Mouse (Mus musculus) layer of hippocampus, adult 9-11 months (tissue): ENCODE measurements around the gene Cnn2.
"Not testable (repeated sequence)": the region's sequence is repeated elsewhere in the genome, so short reads cannot be mapped to it uniquely, and the experiment has no call there.

Experiments used
- DNase-seq: peaks from one replicate; pipeline ENCODE4 v3.0.0; 2022

The Cnn2 gene

DNA sequence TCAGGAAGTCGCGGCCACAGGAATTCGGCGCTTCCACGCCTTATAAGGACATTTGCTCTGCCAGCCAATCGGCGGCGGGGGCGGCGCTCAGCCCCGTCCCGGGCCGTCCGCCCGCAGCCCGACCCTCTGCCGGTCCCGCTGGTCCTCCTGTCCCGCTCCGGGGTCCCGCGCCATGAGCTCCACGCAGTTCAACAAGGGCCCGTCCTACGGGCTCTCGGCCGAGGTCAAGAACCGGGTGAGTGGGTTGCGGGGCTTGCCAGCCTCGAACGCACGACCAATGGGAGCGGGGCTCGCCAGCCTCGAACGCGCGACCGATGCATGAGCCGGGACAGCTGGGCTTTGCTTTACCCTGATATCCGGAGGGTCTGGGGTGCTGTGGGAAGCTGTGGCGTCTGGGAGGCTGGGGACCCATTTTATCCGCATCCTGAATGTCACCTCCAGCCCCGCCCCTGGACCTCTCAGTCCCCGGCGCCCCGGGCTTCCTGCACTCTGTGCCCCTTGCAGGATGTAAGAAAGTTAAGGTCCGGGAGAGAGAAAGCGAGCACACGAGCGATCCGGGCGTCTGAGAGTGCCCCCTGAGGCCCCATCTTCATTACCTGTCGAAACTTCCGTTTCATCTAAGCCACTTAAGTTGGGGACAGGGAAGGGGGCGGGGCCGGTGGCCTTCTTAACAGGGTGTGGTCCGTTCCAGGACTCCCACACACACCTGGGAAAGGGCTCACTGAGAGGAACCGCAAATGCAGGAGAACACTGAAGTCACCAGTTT is at the start of gene Cnn2:
Gene Cnn2, plus strand, starts transcription at position 79 of the 766 bp plus-strand sequence.
- DNase-seq = no peak

DNA sequence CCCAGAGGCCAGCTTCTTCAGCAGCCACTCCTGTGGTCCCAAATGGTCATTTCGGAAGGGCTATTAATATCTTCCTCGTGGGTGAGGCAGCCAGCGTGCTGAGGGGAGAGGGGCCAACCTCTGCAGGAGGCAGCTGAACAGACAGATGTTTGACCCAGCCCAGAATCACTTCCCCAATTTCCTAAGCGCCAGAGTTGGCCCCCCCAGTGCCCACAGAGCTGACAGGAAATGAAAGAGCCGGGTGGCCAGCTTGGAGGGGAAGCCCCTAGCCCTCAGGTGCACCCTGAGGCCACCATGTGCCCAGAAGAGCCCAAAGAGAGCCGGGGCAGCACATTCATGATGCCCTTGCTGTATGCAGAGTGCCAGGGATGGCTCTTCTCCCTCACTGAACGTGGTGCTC is 47.6 kb upstream of the Cnn2 start:
- DNase-seq = peak; percentile 83

DNA sequence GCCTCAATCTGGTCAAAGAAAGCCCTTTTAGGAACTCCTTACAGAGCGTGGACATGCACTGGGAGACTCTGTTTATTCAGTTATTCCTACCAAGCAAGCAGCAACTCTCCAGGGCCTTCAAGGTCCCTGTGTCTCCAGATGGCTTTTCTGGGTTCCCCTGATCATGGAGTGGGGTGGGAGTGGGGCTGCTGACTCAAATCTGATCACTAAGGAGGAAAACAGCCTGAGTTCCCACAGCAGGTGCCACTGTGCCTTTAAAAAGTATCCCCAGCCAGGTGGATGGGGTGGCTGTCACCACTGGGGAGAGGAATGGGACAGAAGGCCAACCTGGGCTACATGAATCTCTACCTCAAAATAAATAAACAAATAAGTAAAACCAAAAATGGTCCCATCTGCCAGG is 45.4 kb upstream of the Cnn2 start:
- no peak for DNase-seq

DNA sequence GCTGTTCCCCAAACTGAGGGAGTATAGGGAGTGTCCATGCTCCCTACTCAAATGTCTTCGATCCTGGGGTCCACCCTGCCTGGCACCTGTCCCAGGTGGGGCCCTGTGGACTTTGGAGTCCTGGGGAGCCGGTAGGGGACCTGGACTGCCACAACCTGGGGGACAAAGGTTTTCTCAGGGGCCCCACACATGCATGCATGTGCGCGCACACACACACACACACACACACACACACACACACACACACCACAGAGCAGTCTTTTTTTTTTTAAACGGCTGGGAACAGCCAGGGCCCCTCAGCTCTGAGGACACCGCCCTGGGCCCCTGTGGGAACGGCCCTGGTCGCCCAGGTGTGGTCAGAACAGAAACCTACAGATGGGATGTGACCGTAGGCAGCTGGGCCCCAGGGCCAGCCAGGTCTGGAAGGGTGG is 44.9 kb upstream of the Cnn2 start:
- DNase-seq = no peak

DNA sequence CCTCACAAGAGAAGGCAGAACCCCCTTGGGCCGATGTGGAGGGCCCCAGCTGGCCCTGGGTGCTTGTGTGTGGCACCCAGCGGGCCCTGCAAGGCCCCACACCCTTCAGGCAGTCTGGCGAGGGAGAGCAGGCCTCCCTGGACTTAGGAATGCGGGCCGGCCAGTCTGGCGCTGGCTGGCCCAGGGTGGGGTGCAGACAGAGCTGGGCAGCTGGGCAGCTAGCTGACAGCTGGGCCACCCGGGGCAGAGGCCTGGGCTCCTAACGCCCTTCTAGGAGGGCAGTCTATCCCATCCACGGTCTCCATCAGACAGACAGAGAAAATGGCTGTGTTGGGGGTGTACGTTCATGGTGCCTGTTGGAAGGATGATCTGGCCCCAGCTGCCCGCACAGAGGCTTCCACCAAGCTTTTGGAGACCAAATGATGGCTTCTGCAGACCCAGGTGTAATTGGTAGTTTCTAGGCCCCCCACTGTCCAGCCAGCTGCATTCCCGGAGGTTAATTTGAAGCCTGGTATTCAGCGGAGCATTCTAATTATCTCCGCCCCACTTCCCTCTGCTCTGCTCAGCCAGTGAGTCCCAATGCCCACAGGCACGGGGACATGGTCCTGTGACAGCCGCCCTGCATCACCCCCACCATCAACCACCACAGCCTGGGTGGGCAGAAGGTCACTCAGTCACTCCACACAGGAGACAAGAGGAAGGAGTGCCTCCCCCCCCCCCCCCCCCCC is 42.7 kb upstream of the Cnn2 start:
- DNase-seq = no peak

DNA sequence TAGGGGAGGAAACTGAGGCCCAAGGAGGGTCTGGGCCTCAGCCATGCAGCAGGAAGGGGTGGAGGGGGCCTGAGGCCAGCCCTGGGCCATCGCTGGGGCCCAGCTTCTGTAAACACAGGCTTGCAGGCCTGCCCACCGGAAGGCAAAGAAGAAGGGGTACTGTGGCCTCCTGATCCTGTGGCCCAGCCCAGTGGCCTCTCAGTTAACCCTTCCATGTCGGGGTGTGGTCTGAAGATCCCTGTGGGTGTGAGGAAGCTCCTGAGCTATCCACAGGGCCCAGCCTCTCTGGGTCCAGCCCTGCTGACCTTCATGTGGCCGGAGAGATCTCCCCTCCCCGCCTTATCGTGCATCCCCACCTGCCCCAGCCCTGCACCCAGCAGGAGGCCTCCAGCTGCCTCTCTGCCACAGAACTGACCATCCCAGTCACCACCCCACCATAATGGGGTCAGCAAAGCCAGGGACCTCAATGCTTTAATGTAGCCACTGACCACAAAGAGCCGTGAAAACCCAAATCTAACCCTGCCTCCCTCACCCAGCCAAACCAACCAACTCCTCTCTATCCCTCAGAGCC is 41.5 kb upstream of the Cnn2 start:
- no peak for DNase-seq

DNA sequence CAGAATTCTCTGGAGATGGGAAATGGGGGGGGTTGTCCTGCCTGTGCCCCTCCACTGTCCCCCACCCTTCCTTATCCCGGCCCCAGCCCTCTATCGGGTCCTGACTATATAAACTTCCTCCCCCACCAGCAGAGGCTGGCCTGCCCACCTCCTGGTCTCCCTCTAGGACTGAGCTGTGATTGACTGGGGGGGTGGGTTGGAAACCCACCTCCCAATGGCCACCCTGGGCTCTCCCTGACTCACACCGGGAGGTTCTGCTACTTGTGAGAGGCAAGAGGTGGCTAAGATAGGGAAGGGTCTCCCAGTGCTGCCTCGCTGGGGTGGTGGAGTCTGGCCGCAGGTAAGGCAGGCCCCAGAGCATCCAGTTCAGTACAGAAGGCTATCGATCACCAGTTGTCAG is 40.9 kb upstream of the Cnn2 start:
- no peak for DNase-seq

DNA sequence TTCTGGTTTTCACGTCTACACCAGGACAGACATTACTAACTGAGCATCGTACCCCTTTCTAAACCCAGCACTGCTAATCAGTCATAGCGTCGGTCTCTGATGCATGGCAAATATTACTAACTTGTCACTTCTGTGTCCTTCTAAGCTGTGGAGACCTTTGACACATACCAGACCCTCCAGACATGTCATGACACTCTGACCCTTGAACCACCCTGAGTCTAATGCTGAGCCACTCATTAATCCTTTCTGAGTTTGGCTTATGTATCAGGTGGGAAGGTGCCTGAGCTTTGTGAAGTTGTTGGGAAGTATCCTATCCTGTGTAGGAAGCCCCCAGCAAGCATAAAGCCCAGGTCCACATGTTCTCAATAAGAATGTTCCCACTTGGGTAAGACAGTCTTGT is 38.5 kb upstream of the Cnn2 start:
- DNase-seq = no peak

DNA sequence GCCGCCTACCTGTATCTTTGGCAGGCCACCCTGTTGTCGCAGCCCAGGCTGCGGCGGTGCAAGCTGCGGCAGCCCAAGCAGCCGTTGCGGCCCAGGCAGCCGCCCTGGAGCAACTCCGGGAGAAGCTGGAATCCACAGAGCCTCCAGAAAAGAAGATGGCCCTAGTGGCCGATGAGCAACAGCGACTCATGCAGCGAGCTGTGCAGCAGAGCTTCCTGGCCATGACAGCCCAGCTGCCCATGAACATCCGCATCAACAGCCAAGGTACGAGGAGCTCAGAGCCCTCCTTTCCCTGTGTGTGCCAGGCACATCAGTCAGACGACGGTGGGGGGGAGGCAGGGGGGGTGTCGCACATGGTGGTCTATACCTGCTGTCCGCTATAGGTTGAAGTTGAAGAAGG is 37.7 kb upstream of the Cnn2 start:
- DNase-seq = no peak

DNA sequence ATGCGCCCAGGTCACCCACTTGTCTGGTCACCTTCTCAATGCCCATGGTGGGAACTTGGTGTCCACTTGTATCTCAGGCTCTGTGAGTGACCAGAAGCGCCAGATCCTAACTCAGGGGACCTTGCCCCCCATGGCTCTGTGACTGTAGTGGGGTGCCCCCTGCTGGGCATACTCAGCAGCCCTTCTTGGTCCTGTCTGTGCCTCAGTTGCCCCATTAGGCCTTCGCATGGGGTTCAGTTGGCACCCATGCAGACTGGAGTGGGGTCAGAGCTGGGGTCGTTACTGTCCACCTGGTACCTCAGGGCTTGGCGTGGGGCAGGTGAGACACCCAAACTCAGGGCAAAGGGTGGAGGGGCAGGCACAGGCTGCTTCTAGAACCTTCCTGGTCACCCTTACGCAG is 34.4 kb upstream of the Cnn2 start:
- no peak for DNase-seq

DNA sequence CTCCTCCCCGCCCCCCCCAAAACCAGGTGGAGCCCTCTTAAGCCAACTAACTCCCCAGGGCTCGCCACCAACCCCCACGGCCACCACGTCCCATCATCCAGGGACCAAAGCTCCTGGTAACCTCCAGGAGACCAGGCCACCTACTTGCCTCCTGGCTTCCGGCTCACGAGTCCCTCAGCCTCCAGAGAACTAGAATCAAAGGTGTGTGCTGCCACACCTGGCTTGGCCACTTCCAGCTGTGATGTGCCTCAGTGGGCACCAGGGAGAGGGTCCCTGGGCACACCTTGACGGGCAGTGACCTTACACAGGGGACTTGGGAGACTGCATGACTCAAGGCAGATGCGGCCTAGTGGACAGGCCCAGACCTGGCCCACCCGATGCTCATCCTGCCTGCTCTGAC is 32.7 kb upstream of the Cnn2 start:
- no peak for DNase-seq

DNA sequence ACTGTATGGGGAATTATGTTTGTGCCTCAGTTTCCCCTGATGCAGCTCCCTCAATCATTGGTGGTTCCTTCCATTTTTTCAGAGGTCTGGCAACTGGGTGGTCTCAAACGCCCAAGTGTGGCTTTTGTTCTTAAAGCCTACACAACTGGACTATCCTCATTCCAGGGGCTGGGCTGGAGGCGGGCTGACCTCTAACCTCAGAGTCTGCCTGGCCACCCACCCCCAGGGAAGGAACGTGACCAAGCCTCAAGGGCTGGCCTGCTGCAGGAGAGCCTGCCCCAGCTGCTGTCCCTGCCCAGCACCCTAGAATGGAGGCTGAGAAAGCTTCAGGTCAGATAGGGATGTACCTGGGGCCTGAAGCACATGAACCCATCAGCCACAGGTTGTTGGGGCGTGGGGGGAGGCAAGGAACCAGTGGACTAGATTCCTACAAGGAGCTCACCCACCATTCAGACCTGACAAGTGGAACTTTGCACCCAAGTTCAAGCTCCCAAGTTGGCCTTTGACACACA is 31.7 kb upstream of the Cnn2 start:
- no peak for DNase-seq

DNA sequence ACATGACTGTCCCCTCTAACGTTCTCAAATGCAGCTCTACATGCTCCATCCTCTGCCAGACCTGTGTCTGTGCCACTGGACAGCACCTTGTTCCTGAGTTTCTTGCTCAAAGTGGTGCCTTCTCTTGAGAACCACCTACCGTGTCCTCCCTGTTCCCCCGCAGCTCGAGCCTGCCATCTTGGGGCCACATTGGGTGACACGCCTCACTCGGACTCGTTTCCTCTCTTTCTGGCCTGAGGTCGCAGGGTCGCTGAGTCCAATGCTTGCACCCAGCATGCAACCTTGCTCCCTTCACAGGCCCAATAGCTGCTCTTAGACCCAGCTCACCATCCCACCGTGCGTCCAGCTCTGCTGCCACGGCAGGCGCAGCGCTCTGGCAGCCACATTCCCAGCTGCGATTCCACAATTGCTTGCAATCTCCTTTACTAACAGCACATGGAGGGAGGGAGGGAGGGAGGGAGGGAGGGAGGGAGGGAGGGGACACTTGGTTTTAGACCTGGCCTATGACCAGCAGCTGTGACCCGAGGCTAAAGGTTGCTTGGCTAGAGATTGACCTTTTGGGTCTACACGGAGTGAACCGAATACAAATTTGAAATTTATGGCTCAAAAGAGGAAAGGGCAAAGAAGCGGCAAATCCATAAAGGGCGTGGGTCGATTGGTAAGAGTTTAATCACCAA is 30.1 kb upstream of the Cnn2 start:
- peak; percentile 59 for DNase-seq

DNA sequence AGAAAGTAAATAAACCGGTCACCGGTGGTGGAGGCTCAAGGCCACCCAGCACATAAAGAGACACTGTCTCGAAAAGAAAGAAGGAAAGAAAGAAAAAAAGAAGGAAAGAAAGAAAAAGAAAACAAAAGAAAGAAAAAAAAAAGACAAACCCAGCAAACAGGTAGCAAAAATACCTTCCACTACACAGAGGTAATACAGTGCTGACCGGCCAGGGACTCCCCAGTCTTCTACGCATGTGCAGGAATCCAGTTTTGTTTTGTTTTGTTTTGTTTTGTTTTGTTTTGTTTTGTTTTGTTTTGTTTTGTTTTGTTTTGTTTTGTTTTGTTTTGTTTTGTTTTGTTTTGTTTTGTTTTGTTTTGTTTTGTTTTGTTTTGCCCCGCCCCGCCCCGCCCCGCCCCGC is 29.0 kb upstream of the Cnn2 start:
- DNase-seq = not testable (repeated sequence)

DNA sequence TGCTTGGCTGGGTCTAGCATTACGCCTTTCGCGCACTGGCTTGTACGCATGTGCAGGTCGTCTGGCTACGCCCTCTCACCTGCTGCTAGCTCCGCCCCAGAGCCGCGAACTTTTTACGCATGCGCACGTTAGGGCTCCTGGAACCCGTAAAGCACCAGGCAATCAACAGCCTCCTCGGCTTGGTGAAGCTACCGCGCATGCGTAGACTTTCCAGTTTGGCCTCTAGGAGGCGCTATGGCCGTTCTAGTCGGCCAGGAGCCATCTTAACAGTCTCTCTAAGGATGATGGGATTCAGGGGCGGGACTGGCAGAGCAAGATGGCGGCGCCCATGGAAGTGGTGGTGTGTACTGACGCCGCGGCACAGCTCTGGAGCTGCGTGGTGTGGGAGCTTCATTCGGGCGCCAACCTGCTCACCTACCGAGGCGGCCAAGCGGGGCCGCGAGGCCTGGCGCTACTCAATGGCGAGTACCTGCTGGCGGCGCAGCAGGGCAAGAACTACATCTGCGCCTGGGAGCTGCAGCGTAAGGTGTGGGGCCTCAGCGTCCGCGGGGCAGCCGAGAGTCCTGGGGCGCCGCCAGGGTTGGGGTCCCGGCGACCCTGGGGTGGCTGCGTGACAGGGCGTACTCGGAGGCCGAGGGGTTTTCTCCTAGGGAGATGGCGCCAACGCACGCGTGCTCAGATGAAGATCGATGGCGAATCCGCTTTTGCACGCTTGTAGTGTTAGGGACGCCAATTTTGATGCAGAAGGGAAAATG is 28.4 kb upstream of the Cnn2 start, which contains the start of gene Wdr18:
Gene Wdr18, plus strand, starts transcription at position 306 of the 755 bp plus-strand sequence.
- peak; percentile 99 for DNase-seq

DNA sequence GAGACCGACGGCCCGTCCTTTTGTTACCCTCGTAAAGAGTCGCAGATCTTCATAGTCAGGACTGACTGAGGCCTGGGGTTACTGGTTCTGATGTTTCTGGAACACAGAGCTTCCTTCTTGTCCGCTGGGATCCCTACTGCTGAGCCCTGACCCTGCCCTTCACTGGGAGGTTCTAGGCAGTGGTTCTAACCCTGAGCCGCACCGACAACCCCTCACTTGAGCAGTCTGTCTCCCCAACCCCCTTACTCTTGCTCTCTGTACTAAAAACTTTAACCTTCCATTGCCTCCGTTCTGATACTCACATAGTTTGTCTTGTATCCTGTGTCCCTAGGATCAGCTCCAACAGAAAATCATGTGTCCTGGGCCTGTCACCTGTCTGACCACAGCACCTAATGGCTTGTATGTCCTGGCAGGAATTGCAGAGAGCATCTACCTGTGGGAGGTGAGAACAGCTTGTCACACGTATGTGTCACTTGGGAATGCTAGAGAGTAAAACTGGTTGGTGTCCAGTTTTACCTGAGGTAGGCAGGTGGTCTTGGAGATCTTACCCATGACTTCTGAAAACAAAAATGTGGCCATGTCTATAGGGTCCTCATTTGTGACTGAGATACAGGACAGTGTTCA is 27.6 kb upstream of the Cnn2 start:
- no peak for DNase-seq

DNA sequence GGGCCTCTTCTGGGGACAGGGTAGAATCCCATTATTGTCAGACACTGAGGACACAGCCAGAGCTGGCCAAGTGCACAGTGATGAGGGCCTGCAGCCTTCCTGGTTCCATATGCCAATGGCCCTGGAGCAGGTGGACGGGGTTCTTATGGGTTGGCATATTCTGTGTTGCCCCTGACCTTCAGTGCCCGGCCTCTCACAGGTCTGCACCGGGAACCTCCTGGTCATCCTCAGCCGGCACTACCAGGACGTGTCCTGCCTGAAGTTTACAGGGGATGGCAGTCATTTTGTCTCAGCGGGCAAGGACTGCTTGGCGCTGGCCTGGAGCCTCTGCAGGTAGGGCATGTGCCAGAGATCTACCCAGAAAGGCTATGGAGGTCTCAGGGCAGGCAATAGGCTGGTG is 23.7 kb upstream of the Cnn2 start:
- no peak for DNase-seq

DNA sequence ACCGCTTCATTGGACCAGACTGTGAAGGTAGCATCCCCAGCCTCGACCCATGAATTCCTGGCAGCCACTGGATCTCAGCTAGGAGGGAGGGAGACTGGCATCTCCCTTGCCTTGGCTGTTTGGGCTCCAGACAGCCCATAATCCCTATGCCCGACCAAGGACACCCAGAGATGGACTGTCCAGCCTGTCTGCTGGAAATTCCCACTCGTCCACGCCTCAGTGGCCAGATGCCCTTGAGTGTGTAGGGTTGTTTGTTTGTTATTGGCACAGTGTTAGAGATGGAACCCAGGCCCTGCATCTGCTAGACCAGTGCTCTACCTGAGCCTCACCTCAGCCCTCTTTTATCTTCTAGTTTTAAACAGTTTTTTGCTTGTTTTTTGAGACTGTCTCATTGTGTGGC is 23.1 kb upstream of the Cnn2 start:
- DNase-seq = no peak

DNA sequence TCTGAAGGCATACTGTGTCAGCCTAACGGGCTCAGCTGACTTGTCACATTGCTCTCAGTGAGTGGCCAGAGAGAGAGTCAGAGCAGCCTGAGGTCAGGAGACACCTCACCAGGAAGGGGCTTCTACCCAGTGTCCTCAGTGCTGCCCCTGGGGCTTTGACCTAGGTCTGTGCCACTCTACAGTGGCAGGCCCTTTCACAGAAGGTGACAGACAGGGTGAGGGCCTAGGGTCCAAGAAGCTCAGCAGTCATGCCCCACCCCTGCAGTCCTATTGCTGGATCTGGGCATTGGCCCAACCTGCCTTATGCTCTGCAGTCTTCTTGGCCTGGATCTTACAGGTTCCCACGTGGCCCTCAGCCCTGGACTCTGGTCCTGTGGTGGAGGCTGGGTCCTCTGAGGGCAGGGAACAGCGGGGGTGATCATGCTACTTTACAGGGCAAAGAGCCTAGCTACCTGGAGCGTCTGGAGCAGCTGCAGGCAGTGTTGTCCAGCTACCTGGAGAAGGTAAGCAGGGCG is 21.4 kb upstream of the Cnn2 start:
- DNase-seq = no peak

DNA sequence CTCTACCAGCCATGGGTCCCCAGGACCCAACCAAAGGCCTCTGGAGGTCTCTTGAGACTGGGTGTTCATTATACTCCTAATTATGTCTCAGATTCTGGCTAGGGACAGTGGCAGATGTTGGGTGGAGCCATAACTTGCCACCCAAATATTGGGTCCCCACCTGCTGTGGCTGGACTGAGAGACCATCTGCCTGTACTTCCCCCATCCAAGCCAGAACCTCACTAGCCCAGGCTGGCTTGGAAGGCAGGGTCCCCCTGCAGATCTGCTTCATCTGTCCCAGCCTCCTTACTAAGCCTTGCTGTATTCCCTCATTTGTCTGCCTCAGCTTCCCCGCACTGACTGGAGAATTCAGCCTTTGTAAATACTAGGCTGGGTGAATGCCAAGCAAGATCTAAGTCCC is 20.2 kb upstream of the Cnn2 start:
- no peak for DNase-seq

DNA sequence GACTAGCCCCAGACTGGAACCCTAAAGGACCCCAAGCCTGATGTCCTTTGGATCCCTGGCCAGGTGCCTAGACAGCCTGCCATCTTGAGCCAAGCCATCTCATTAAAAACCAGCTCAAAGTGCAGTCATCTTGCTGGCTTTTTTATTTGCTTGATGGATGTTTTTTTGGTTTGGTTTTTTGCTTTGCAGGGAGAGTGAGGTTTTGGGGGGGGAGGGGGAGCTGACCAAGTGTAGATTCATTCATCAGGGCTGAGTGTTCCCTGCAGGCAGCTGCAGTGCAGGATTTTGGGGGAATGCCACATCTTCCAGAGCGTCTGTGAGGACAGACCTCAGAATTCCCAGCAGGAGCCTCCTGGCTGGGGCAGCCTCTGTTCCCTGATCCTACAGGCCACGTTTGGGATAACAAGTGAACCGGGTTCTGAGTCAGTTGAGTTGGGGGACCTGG is 19.2 kb upstream of the Cnn2 start:
- no peak for DNase-seq
